Mouse (Mus musculus): Measurements from ENCODE around the gene Egr4. TPM values are rescaled to one million over a fixed set of nuclear protein-coding genes. Genes with fewer than 3 reads are reported as not detected.

The Egr4 gene
- polyA plus RNA-seq, 1 experiment from 2014 or later: not detected

DNA sequence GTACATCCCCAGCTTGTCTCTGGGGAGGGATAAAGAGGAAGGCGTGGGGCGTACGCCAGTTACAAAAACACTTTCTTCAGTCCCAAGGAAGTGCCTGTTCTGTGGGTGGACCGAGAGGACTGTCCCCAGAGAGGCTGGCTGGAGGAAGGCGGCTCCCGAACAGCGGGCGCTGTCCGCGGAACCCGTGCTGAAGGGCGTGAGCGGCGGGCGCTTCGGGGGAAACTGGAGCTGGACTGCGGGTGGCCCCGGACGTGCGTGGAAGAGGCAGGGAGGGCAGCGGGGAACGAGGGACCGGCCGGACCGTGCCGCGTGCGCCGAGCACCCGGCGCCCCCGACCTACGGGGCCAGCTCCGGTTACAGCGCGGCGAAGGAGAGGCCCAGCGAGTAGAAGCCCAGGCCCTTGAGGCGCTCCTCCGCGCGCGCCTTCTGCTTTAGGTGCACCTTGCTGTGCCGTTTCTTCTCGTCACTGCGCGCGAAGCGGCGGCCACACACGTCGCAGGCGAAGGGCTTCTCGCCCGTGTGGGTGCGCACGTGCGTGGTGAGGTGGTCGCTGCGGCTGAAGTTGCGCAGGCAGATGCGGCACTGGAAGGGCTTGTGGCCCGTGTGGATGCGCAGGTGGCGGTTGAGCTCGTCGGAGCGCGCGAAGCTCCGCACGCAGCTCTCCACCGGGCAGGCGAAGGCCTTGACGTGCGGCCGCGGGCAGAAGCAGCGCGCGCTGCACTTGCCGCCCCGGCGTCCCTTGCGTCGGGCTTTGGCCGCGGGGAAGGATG is 1.9 kb downstream of the Egr4 start:
- no peaks in the 10 kb centered on the region for H3K9me3 ChIP-seq (replicated peaks)
- H3K4me2 ChIP-seq: peak overlapping the region; percentile 79
- H3K36me3 ChIP-seq (ENCODE audit: poor library complexity, severe bottlenecking): no peaks in the 10 kb centered on the region
- 0 out of 2 replicates have a peak overlapping the region, but pooled peaks have one; percentile 30 for H3K9ac ChIP-seq
- peak overlapping the region; percentile 46 for H3K4me3 ChIP-seq
- WGBS: under 1% methylated on average over 87 of the region's 88 CpGs
- H3K4me1 ChIP-seq: peaks cover 28% of the 10 kb centered on the region
- peaks cover 87% of the 10 kb centered on the region for H3K27me3 ChIP-seq
- no peak for ATAC-seq
- no peak overlapping the region for H3K27ac ChIP-seq

DNA sequence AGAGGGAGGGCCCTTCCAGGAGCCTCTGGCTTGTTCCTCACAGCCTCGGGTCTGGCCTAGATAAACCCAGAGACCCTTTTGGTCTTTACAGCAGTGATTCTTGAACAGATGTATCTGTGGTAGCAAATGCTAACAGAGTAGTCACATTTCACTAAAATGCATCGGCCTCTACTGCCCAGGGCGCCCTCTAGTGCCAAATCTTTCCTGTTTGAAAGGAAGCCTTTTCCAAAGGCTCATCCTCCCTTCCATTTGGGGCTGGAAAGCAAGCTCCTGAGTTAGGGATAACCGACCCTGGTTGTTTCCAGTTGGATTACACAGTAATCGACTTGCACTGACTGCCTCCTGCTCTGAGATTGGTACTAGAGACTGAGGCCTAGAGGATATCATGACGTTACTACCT is 2.9 kb downstream of the Egr4 start:
- H3K27ac ChIP-seq: no peak overlapping the region
- ATAC-seq: no peak
- H3K36me3 ChIP-seq (ENCODE audit: poor library complexity, severe bottlenecking): no peaks in the 10 kb centered on the region
- H3K27me3 ChIP-seq: peaks cover 79% of the 10 kb centered on the region
- peaks cover 28% of the 10 kb centered on the region for H3K4me1 ChIP-seq
- H3K4me3 ChIP-seq: no peak overlapping the region
- no peak overlapping the region for H3K4me2 ChIP-seq
- under 1% methylated on average over 6 of the region's 6 CpGs for WGBS
- H3K9ac ChIP-seq: no peak overlapping the region
- H3K9me3 ChIP-seq (replicated peaks): no peaks in the 10 kb centered on the region

DNA sequence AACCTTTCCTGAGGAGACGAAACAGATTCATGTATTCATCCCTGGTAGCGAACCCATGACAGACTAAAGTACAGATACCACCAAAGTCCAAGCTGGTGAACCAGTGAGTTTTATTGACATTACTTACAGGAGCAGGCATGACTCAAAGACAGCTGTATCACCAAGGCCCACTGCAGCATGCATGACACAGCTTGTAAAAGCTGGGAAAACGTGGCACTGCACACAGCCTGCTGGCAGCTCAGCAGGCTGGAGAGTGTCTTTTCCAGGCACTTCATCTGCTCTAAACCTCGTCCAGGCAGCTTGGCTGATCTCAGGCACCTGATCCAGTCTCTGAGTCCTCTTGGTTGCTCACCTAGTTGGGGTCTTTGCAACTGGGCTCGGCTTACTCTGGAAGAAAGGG is 4.8 kb downstream of the Egr4 start:
- WGBS: 41% methylated on average over 5 of the region's 5 CpGs
- Histone ChIP-seq H3K4me1 (peaks cover 25% of the 10 kb centered on the region), H3K9ac (no peak overlapping the region), H3K27me3 (peaks cover 67% of the 10 kb centered on the region), H3K4me2 (no peak overlapping the region), H3K27ac (no peak overlapping the region), H3K36me3 (ENCODE audit: poor library complexity, severe bottlenecking) (no peaks in the 10 kb centered on the region), H3K4me3 (no peak overlapping the region), H3K9me3 (replicated peaks) (no peaks in the 10 kb centered on the region)
- no peak for ATAC-seq

DNA sequence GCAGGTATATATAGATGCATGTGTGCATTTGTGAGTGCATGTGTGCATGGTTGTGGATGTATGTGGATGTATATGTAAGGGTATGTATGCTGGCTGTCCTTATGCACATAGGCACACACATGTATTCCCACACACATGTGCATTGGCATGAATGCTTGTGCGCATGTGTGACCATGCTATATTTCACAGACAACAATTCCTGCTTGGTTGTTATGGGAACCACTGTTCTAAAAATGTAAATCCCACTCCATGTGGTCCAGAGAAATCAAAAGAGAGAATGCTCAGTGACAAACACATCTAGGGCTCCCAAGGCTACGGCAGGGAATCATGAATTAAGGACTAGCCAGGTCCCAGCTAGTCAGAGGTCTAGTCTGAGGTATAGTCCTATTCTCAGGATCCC is 8.5 kb downstream of the Egr4 start:
- peaks cover 16% of the 10 kb centered on the region for H3K4me1 ChIP-seq
- 55% methylated on average over 2 of the region's 2 CpGs for WGBS
- H3K4me3 ChIP-seq: no peak overlapping the region
- no peak for ATAC-seq
- H3K9ac ChIP-seq: no peak overlapping the region
- no peak overlapping the region for H3K27ac ChIP-seq
- no peaks in the 10 kb centered on the region for H3K36me3 ChIP-seq (ENCODE audit: poor library complexity, severe bottlenecking)
- peaks cover 37% of the 10 kb centered on the region for H3K27me3 ChIP-seq
- no peak overlapping the region for H3K4me2 ChIP-seq
- no peaks in the 10 kb centered on the region for H3K9me3 ChIP-seq (replicated peaks)

DNA sequence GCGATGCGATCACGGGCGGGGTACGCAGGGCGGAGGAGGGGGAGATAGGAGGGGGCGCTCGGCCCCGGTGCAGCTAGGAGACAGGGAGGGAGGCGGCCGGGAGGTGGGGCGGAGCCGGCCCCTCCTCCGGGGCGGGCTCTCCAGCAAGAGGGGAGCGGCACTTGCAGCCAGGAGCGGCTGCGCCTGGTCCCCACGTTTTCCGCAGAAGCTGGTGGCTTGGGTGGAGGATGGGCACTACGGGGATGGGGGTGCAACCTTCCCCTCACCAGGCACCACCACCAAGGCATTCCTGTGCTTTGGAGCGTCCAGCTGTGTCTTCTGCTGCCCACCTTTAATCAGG is 10.5 kb downstream of the Egr4 start, which contains the start of gene Fbxo41:
Gene Fbxo41 (minus strand): TSS at position 84 of the 340 bp plus-strand sequence.
- 0% methylated on average over 18 of the region's 22 CpGs for WGBS
- Histone ChIP-seq H3K27me3 (peaks cover 19% of the 10 kb centered on the region), H3K9ac (peak within 1 kb of the TSS; percentile 78), H3K36me3 (ENCODE audit: poor library complexity, severe bottlenecking) (no peaks in the 10 kb centered on the region), H3K4me1 (peaks cover 16% of the 10 kb centered on the region), H3K9me3 (replicated peaks) (no peaks in the 10 kb centered on the region), H3K27ac (peak within 1 kb of the TSS; percentile 49), H3K4me2 (peak within 1 kb of the TSS; percentile 85), H3K4me3 (peak within 1 kb of the TSS; percentile 79)
- peak; percentile 91 for ATAC-seq

DNA sequence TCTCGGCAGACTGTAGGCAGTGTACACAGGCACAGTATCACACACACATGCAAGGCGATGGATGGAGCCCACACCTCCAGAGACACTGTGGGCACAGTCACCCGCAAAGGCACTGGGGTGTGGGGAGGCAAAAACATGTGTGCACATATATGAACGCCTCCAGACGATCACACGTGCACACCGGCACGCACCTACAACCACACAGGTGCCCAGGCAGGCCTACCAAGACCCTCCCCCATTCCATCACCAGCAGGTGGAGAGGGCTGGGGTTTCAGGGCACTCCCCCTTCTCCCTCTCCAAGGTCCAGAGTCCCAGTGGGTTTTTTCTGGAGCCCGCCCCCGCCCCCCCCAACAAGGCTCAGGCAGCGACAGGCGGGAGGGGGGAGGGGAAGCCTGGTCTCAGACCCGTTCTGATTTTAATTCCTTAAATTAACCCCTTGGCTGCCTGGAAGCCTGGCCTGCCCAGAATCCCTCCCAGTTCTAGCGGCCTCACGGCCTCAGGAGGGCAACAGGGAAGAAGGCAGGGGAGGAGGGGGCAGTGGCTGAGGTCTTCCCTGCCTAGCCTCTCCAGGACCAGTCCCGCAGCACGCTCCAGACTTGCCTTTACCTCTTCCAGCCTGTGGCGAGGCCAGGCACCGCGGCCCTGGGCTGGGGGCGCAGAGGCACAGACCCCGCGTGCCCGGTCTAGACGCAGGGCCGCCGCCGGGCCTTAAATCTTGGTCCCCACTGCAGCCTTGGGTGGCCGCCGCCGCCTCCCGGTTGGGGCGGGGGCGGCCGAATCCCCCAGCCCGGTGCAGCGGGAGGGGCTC is 11.1 kb downstream of the Egr4 start:
- Histone ChIP-seq H3K4me3 (peak overlapping the region; percentile 79), H3K27ac (peak overlapping the region; percentile 49), H3K4me2 (peak overlapping the region; percentile 85), H3K4me1 (peaks cover 16% of the 10 kb centered on the region), H3K27me3 (peaks cover 19% of the 10 kb centered on the region), H3K36me3 (ENCODE audit: poor library complexity, severe bottlenecking) (no peaks in the 10 kb centered on the region), H3K9me3 (replicated peaks) (no peaks in the 10 kb centered on the region), H3K9ac (peak overlapping the region; percentile 78)
- 1% methylated on average over 36 of the region's 37 CpGs for WGBS
- ATAC-seq: peak; percentile 82

DNA sequence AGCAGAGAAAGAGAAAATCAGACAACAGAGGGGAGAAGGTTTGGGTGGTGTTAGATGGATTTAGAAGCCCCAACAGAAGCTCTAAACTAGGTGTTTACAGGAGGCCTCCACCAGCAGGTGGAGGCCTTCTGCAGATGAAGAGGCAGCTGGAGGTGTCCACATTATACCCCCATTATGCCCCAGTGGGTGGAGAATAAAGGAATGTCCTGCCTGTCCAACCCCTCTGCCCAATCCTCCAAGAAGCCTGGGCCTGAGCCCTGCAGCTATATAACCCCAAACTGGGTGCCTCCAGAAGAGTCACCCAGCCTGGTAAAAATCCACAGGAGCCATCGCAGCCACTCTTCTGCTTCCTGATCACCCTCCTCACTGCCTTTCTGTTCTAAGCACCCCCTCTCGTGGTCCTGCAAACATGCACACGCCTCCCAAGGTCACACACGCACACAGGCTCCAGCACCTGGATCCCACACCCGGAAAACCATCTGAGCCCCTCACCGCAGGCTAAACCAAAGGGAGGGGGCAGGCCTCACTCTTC is 11.8 kb downstream of the Egr4 start:
- WGBS: 9% methylated on average over 6 of the region's 6 CpGs
- peak overlapping the region; percentile 85 for H3K4me2 ChIP-seq
- H3K27me3 ChIP-seq: peaks cover 14% of the 10 kb centered on the region
- H3K27ac ChIP-seq: peak overlapping the region; percentile 49; the same call in 1 of the 2 replicates
- H3K9ac ChIP-seq: peak overlapping the region; percentile 78
- peaks cover 16% of the 10 kb centered on the region for H3K4me1 ChIP-seq
- peak overlapping the region; percentile 79 for H3K4me3 ChIP-seq
- no peak; the same call in 1 of the 2 replicates for ATAC-seq
- H3K9me3 ChIP-seq (replicated peaks): no peaks in the 10 kb centered on the region
- H3K36me3 ChIP-seq (ENCODE audit: poor library complexity, severe bottlenecking): no peaks in the 10 kb centered on the region

DNA sequence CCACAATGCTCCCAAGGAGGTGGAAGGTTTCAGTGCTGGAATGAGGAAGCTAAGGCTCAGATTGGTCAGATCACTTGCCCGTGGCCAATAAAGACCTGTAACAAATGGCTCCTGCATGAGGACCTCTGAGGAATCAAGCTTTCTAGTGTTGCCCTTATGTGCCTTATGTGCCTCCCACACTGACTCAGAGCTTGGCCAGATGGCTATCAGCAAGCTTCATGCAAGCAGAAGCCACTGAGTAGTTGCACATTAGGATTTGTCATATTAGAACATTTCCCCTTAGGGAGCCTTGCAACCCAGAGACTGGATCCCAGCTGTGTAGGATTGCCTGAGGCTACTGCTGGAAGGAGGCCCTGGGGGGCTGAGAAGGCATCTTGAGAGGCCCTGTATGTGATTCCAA is 13.0 kb downstream of the Egr4 start:
- no peaks in the 10 kb centered on the region for H3K9me3 ChIP-seq (replicated peaks)
- H3K27ac ChIP-seq: no peak overlapping the region
- 87% methylated on average over 1 of the region's 1 CpGs for WGBS
- peaks cover 16% of the 10 kb centered on the region for H3K4me1 ChIP-seq
- peaks cover 14% of the 10 kb centered on the region for H3K27me3 ChIP-seq
- H3K4me3 ChIP-seq: no peak overlapping the region
- no peak overlapping the region for H3K4me2 ChIP-seq
- no peaks in the 10 kb centered on the region for H3K36me3 ChIP-seq (ENCODE audit: poor library complexity, severe bottlenecking)
- no peak overlapping the region for H3K9ac ChIP-seq
- no peak for ATAC-seq

DNA sequence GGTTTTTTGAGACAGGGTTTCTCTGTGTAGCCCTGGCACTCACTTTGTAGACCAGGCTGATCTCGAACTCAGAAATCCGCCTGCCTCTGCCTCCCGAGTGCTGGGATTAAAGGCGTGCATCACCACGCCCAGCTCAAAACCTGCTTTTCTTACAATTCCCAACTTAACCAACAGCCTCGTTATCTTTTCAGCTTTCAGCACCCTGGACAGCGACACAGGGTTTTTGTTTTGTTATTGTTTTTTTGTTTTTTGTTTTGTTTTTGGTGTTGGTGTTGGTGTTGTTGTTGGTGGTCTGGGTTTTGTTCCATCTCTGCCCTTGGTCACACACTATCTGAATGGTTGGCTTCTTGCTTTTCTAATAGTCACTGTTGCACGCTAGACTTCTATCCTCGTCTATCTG is 15.2 kb downstream of the Egr4 start:
- H3K27me3 ChIP-seq: 0 out of 2 replicates have a peak, but pooled peaks cover 3% of the 10 kb centered on the region
- no peak overlapping the region for H3K9ac ChIP-seq
- 76% methylated on average over 9 of the region's 9 CpGs for WGBS
- ATAC-seq: no peak
- no peak overlapping the region for H3K27ac ChIP-seq
- H3K4me3 ChIP-seq: no peak overlapping the region
- no peaks in the 10 kb centered on the region for H3K36me3 ChIP-seq (ENCODE audit: poor library complexity, severe bottlenecking)
- H3K9me3 ChIP-seq (replicated peaks): no peaks in the 10 kb centered on the region
- H3K4me1 ChIP-seq: peaks cover 13% of the 10 kb centered on the region
- no peak overlapping the region for H3K4me2 ChIP-seq

DNA sequence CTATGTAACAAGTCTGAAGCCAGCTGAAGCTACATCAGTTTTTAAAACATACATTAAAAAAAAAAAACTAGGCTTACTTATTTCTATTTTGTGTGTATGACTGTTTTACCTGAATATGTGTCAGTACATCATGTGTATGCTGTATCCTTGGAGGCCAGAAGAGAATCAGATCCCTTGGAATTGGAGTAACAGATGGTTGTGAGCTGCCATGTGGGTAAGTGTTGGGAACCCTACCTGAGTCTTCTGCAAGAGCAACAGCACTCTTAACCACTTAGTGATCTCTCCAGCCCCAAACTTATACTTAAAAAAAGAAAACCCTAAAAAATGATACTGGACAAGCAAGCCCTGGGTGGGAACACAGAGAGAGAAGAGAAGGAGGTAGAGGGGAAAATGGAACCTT is 16.4 kb downstream of the Egr4 start:
- Histone ChIP-seq H3K4me1 (peaks cover 6% of the 10 kb centered on the region), H3K4me3 (no peak overlapping the region), H3K27ac (no peak overlapping the region), H3K9ac (no peak overlapping the region), H3K4me2 (no peak overlapping the region), H3K36me3 (ENCODE audit: poor library complexity, severe bottlenecking) (no peaks in the 10 kb centered on the region), H3K27me3 (0 out of 2 replicates have a peak, but pooled peaks cover 2% of the 10 kb centered on the region), H3K9me3 (replicated peaks) (no peaks in the 10 kb centered on the region)
- no peak for ATAC-seq

DNA sequence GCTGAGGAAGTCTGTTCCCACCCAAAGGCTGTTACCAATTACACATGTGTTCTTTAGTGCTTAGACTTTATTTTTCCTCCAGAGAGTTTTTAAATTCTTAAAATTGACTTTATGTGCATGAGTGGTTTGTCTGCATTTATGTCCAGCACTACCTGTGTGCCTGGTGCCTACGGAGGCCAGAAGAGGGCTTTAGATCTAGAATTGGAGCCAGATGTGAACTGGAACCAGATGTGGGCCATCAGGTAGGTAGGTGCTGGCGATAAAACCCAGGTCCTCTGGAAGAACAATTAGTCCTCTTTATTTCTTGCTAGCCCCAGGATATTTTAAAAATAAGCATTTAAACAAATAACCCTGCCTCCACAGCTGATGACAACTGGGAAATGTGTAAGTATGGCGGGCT is 21.8 kb downstream of the Egr4 start:
- no peak for ATAC-seq
- 93% methylated on average over 3 of the region's 3 CpGs for WGBS
- Histone ChIP-seq H3K9ac (no peak overlapping the region), H3K4me1 (no peaks in the 10 kb centered on the region), H3K9me3 (replicated peaks) (no peaks in the 10 kb centered on the region), H3K27ac (no peak overlapping the region), H3K4me2 (no peak overlapping the region), H3K4me3 (no peak overlapping the region), H3K27me3 (peaks cover 5% of the 10 kb centered on the region; the same call in 1 of the 2 replicates), H3K36me3 (ENCODE audit: poor library complexity, severe bottlenecking) (no peaks in the 10 kb centered on the region)

DNA sequence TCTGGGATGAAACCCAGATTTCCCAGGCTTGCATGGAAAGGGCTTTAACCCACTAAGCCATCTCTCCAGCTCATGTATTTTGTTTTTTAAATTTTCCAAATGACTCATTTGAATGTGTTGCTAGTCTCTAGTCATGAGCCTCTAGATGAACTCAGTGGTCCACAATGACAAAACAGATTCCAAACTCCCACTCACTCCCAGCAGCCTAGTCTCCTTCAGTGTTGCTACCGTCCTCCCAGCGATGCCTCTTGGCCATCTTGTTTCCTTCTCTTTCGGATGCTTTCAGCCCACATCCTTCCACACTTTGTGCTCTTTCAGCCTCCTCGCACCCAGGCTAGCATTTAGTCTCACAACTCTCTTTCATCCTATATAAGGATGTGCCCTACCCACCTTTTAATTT is 23.1 kb downstream of the Egr4 start:
- H3K36me3 ChIP-seq (ENCODE audit: poor library complexity, severe bottlenecking): no peaks in the 10 kb centered on the region
- no peaks in the 10 kb centered on the region for H3K9me3 ChIP-seq (replicated peaks)
- H3K27me3 ChIP-seq: peaks cover 18% of the 10 kb centered on the region
- H3K9ac ChIP-seq: no peak overlapping the region
- no peaks in the 10 kb centered on the region for H3K4me1 ChIP-seq
- no peak overlapping the region for H3K27ac ChIP-seq
- H3K4me2 ChIP-seq: no peak overlapping the region
- no peak overlapping the region for H3K4me3 ChIP-seq
- no peak for ATAC-seq
- WGBS: 94% methylated on average over 4 of the region's 4 CpGs

All from forebrain, embryonic 13.5 days (tissue).